Mouse (Mus musculus) forebrain, embryonic 11.5 days (tissue): ENCODE results near the gene Plekhd1. TPM values are rescaled to one million over a fixed set of nuclear protein-coding genes. Genes with fewer than 3 reads are reported as not detected.

ENCODE experiments used
- ATAC-seq: fragments of 200-750 bp; cut with Nextera tagmentation; replicated peaks from 2 replicates; pipeline ENCODE4 v1.8.0; 2017; ENCODE audit warnings: moderate TSS enrichment; ENCODE audit not compliant: low FRiP score
- DNase-seq: peaks from one replicate; pipeline ENCODE4 v3.0.0-alpha.2; 2017; ENCODE audit warnings: low spot score
- H3K27ac ChIP-seq: fragments of 300-500 bp; sonication (generic); 2 replicates; pipeline ENCODE4 v1.5.1; 2014; ENCODE audit warnings: low read depth, low read length
- H3K27me3 ChIP-seq: fragments of 300-500 bp; sonication (generic); 2 replicates; pipeline ENCODE4 v1.6.1; 2014; ENCODE audit warnings: mild to moderate bottlenecking, low read length, mixed read lengths; ENCODE audit not compliant: control insufficient read depth, insufficient read depth
- H3K36me3 ChIP-seq: fragments of 300-500 bp; sonication (generic); 2 replicates; pipeline ENCODE4 v1.6.1; 2014; ENCODE audit warnings: mild to moderate bottlenecking, low read length, moderate library complexity, mixed read lengths; ENCODE audit not compliant: control insufficient read depth, insufficient read depth
- H3K4me1 ChIP-seq: fragments of 300-500 bp; sonication (generic); replicated peaks from 2 replicates; pipeline ENCODE4 v1.6.1; 2014; ENCODE audit warnings: low read length, mixed read lengths; ENCODE audit not compliant: control insufficient read depth, insufficient read depth
- H3K4me2 ChIP-seq: fragments of 300-500 bp; sonication (generic); 2 replicates; pipeline ENCODE4 v1.6.1; 2014; ENCODE audit warnings: low read depth, mild to moderate bottlenecking, low read length, moderate library complexity, mixed read lengths; ENCODE audit not compliant: severe bottlenecking
- H3K4me3 ChIP-seq: fragments of 300-500 bp; sonication (generic); 2 replicates; pipeline ENCODE4 v1.5.1; 2014; ENCODE audit warnings: low read depth, low read length
- H3K9ac ChIP-seq: fragments of 300-500 bp; sonication (generic); 2 replicates; pipeline ENCODE4 v1.6.1; 2014; ENCODE audit warnings: low read length
- H3K9me3 ChIP-seq: fragments of 300-500 bp; sonication (generic); 2 replicates; pipeline ENCODE4 v1.6.1; 2016; ENCODE audit warnings: low read length, mixed read lengths; ENCODE audit not compliant: control insufficient read depth
- WGBS: fragments of 180-500 bp; shearing (Covaris S2); extraction: QIAGEN DNeasy Blood & Tissue Kit; methylation state at CpG from one replicate; pipeline ENCODE4 v1.1.7; 2014; 5-methylcytosine and 5-hydroxymethylcytosine counted together
- polyA plus RNA-seq: library from polyadenylated mRNA; unstranded; fragments of >200 nt; fragmentation: Nextera tagmentation; extraction: Ambion mirVana; gene quantifications from 2 replicates; pipeline ENCODE4 v1.2.1, GENCODE M21; 2014

The Plekhd1 gene
- polyA plus RNA-seq, 1 experiment from 2014 or later = 0.60 TPM

- ATAC-seq (no peak), DNase-seq (no peak)
- Histone ChIP-seq H3K4me1 (0 out of 2 replicates have a peak, but pooled peaks cover 2% of the 10 kb centered on the region), H3K9ac (no peak overlapping the region), H3K9me3 (no peaks in the 10 kb centered on the region), H3K4me3 (no peak overlapping the region), H3K36me3 (no peaks in the 10 kb centered on the region), H3K27me3 (no peaks in the 10 kb centered on the region), H3K27ac (no peak overlapping the region), H3K4me2 (no peak overlapping the region)
- WGBS = 90% methylated on average over 12 of the region's 12 CpGs
Observed at GRCm38 (mm10) chr12:80729758-80730530, 37.6 kb downstream of the Plekhd1 start.

GRCm38 (mm10) chr12:80730567-80730966 lies 38.2 kb downstream of the Plekhd1 start:
- DNase-seq (peak; percentile 91), ATAC-seq (peak; percentile 86)
- H3K4me1 ChIP-seq = 0 out of 2 replicates have a peak, but pooled peaks cover 3% of the 10 kb centered on the region
- no peak overlapping the region for H3K4me3 ChIP-seq
- no peaks in the 10 kb centered on the region for H3K36me3 ChIP-seq
- no peak overlapping the region for H3K9ac ChIP-seq
- H3K27ac ChIP-seq = no peak overlapping the region
- H3K9me3 ChIP-seq = no peaks in the 10 kb centered on the region
- no peaks in the 10 kb centered on the region for H3K27me3 ChIP-seq
- 6% methylated on average over 9 of the region's 9 CpGs for WGBS
- 0 out of 2 replicates have a peak overlapping the region, but pooled peaks have one; percentile 24 for H3K4me2 ChIP-seq

DNA sequence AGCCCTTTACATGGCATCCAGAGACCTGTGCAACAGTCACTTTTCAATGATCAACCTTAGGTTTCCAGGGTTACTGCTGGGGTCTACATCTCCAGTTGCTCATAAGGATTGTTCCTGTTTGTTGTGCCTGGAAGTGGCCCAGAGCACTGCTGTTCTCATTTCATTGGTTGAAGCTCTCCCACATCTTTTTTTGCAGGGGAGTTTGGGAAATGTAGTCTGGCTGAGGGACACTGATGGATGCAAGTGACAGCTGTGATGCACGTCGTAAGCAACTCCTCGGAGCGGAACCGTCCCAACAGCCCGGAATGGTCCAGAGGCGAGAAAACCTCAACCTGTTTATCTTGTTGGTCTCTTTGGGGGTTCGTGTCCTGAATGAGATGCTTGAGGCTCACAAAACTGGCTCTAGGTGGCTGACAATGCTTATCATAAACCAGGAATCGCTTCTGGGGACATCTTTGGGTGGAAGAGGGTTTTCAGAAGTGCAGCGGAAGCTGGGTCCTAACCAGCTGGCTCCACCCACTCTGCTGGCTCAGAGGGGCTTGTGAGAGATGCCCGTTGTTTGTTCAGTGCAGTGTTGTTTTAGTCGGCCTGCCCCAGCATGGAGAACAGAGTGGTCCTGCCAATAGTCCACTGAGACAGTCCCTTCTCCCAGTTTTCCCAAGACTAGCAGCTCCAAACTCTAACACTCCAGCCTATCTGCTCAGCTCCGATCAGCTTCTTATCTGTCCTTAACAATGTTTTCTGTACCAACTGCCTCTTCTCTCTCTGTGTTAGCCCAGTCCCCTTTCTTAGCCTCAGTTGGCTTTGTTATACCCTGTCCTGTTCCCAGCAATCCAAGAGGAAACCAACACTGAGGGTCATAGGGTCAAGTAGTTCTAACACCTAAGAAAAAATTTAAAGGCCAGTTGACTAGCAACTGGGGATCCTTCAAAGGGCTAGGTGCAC lies 42.4 kb downstream of the Plekhd1 start:
- Histone ChIP-seq H3K9me3 (no peaks in the 10 kb centered on the region), H3K27ac (no peak overlapping the region), H3K4me3 (no peak overlapping the region), H3K36me3 (no peaks in the 10 kb centered on the region), H3K9ac (no peak overlapping the region), H3K27me3 (no peaks in the 10 kb centered on the region), H3K4me2 (no peak overlapping the region), H3K4me1 (peaks cover 15% of the 10 kb centered on the region)
- ATAC-seq = no peak
- DNase-seq = no peak
- WGBS = 64% methylated on average over 13 of the region's 13 CpGs

DNA sequence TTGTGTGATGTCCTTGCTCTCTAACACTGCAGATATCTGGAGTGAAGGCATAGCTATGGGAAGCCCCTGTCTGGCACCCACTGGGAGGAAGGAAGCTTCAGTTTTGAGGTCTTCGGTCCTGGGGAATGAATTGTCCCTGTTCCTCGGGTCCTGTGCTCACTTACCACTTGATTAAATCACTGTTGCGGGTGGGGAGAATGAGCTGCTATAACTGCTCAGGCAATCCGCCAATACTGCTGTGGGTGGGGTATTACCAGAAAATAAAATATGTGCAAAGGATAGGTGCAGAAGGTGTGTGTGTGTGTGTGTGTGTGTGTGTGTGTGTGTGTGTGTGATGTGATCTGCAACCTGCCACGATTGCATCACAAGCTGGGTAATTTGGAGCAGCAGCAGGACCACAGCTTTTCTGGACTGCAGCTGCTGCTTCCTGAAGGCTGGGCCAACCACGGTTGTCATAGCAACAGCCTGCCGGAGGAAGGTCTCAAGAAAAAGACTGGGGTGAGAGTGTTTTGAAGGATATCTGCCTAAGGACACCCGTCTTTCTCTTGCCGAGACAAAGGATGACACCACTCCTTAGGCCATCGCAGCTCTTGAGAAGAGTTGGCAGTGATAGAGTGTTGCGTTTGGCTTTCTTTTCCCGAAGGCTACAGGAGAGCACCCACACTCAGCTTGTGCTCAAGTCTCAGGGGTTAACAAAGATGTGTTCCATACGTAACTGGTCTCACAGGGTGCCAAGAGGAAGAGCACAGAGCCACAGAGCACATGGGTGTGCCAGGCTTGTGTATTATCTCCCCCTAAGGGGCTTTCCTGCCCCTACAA lies 44.3 kb downstream of the Plekhd1 start:
- Histone ChIP-seq H3K4me1 (peaks cover 12% of the 10 kb centered on the region), H3K4me3 (no peak overlapping the region), H3K9me3 (no peaks in the 10 kb centered on the region), H3K9ac (peak overlapping the region; percentile 30; the same call in 1 of the 2 replicates), H3K27me3 (no peaks in the 10 kb centered on the region), H3K27ac (peak overlapping the region; percentile 73), H3K36me3 (no peaks in the 10 kb centered on the region), H3K4me2 (peak overlapping the region; percentile 29; the same call in 1 of the 2 replicates)
- DNase-seq = peak; percentile 75
- WGBS = 23% methylated on average over 13 of the region's 13 CpGs
- peak; percentile 72 for ATAC-seq

GRCm38 (mm10) chr12:80737283-80737600 lies 44.9 kb downstream of the Plekhd1 start:
- no peaks in the 10 kb centered on the region for H3K36me3 ChIP-seq
- no peaks in the 10 kb centered on the region for H3K27me3 ChIP-seq
- ATAC-seq = no peak; the same call in 1 of the 2 replicates
- H3K9ac ChIP-seq = peak overlapping the region; percentile 30; the same call in 1 of the 2 replicates
- H3K4me3 ChIP-seq = no peak overlapping the region
- H3K9me3 ChIP-seq = no peaks in the 10 kb centered on the region
- WGBS = 67% methylated on average over 5 of the region's 5 CpGs
- peak overlapping the region; percentile 62 for H3K27ac ChIP-seq
- no peak for DNase-seq
- peaks cover 12% of the 10 kb centered on the region for H3K4me1 ChIP-seq
- H3K4me2 ChIP-seq = peak overlapping the region; percentile 29; the same call in 1 of the 2 replicates

- 37% methylated on average over 9 of the region's 9 CpGs for WGBS
- Histone ChIP-seq H3K4me2 (no peak overlapping the region), H3K36me3 (no peaks in the 10 kb centered on the region), H3K9me3 (no peaks in the 10 kb centered on the region), H3K9ac (no peak overlapping the region), H3K27ac (no peak overlapping the region), H3K27me3 (no peaks in the 10 kb centered on the region), H3K4me1 (peaks cover 12% of the 10 kb centered on the region), H3K4me3 (no peak overlapping the region)
- DNase-seq = no peak
- no peak for ATAC-seq
Observed at GRCm38 (mm10) chr12:80739482-80739881, 47.1 kb downstream of the Plekhd1 start.

GRCm38 (mm10) chr12:80744614-80745013 lies 52.2 kb downstream of the Plekhd1 start:
- H3K4me1 ChIP-seq = no peaks in the 10 kb centered on the region; the same call in 1 of the 2 replicates
- no peaks in the 10 kb centered on the region for H3K9me3 ChIP-seq
- H3K36me3 ChIP-seq = no peaks in the 10 kb centered on the region
- no peak overlapping the region for H3K4me2 ChIP-seq
- DNase-seq (no peak), ATAC-seq (no peak)
- H3K4me3 ChIP-seq = no peak overlapping the region
- H3K9ac ChIP-seq = no peak overlapping the region
- H3K27ac ChIP-seq = no peak overlapping the region
- H3K27me3 ChIP-seq = no peaks in the 10 kb centered on the region
- 88% methylated on average over 1 of the region's 1 CpGs for WGBS
